Mouse (Mus musculus) midbrain, embryonic 12.5 days (tissue): ENCODE measurements at regions not wholly inside any gene's neighbourhood (a gene's known extent, or its start where the extent isn't known, plus 50 kb on each side); places are given as distances from the start of the nearest gene placed in this dataset.

Source experiments
- ATAC-seq: fragments of 200-750 bp; cut with Nextera tagmentation; 2 replicates; pipeline ENCODE4 v1.8.0; 2017; ENCODE audit warnings: low read depth, moderate TSS enrichment, moderate library complexity; ENCODE audit not compliant: low FRiP score
- H3K27ac ChIP-seq: fragments of 300-500 bp; sonication (generic); replicated peaks from 2 replicates; pipeline ENCODE4 v1.5.1; 2016; ENCODE audit warnings: mild to moderate bottlenecking
- H3K27me3 ChIP-seq: fragments of 300-500 bp; sonication (generic); 2 replicates; pipeline ENCODE4 v1.6.1; 2016; ENCODE audit warnings: mild to moderate bottlenecking
- H3K36me3 ChIP-seq: fragments of 300-500 bp; sonication (generic); 2 replicates; pipeline ENCODE4 v1.6.1; 2016
- H3K4me1 ChIP-seq: fragments of 300-500 bp; sonication (generic); 2 replicates; pipeline ENCODE4 v1.6.1; 2016
- H3K4me2 ChIP-seq: fragments of 300-500 bp; sonication (generic); replicated peaks from 2 replicates; pipeline ENCODE4 v1.6.1; 2016; ENCODE audit warnings: mild to moderate bottlenecking, moderate library complexity
- H3K4me3 ChIP-seq: fragments of 300-500 bp; sonication (generic); 2 replicates; pipeline ENCODE4 v1.5.1; 2016; ENCODE audit warnings: mild to moderate bottlenecking
- H3K9ac ChIP-seq: fragments of 300-500 bp; sonication (generic); replicated peaks from 2 replicates; pipeline ENCODE4 v1.6.1; 2016; ENCODE audit warnings: mild to moderate bottlenecking, moderate library complexity
- H3K9me3 ChIP-seq: fragments of 300-500 bp; sonication (generic); 2 replicates; pipeline ENCODE4 v1.6.1; 2016; ENCODE audit warnings: mild to moderate bottlenecking
- WGBS: fragments of 180-500 bp; shearing (Covaris S2); methylation state at CpG from one replicate; pipeline ENCODE4 v1.1.7; 2016; 5-methylcytosine and 5-hydroxymethylcytosine counted together

DNA sequence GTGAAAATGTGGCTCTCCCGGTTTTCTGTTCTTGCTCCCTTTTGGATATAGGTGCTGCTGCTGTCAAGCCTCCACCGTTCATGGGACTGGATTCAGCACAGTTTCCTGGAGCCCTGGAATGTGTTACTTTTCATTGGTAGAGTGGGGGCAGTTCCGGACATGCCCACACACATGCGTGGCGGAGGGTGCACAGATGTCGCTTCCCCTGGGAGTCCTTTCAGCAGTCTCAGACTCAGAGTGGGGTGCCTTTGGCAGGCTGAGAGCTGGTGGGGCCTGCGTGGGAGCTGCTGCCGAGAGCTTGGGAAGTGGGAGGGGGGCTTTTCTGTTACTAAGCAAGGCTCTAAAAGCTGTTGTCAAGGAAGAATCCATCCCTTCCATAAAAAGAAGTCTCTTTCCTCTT, 274.3 kb downstream of the Emp1 start:
- H3K9ac ChIP-seq = no peak overlapping the region
- no peaks in the 10 kb centered on the region for H3K36me3 ChIP-seq
- no peak overlapping the region for H3K27ac ChIP-seq
- H3K9me3 ChIP-seq = 0 out of 2 replicates have a peak, but pooled peaks cover 5% of the 10 kb centered on the region
- no peaks in the 10 kb centered on the region for H3K4me1 ChIP-seq
- no peak for ATAC-seq
- WGBS = 81% methylated on average over 8 of the region's 8 CpGs
- no peaks in the 10 kb centered on the region for H3K27me3 ChIP-seq
- H3K4me2 ChIP-seq = no peak overlapping the region
- no peak overlapping the region for H3K4me3 ChIP-seq

DNA sequence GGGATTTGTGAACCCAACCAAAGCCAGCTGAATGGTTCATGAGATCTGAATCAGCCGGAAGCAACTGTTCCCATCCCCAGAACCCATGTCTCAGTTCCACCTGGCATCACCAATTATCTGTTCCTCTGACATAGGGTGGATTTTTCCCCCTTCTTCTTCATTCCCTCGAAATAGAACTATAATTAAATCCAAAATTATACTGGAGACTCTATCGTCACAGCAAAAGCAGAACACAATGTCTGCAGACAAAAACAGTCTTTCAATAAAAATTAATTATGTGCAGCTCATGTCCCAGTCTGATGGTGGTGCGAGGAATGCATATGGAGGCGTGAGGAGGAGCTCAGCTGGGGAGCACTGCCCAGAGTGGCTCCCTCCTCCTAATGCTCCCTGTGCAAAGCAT, 280.4 kb downstream of the Emp1 start:
- H3K9me3 ChIP-seq = 0 out of 2 replicates have a peak, but pooled peaks cover 5% of the 10 kb centered on the region
- H3K4me3 ChIP-seq = no peak overlapping the region
- H3K27ac ChIP-seq = no peak overlapping the region
- no peaks in the 10 kb centered on the region for H3K36me3 ChIP-seq
- H3K9ac ChIP-seq = no peak overlapping the region
- ATAC-seq = no peak
- 84% methylated on average over 5 of the region's 5 CpGs for WGBS
- no peak overlapping the region for H3K4me2 ChIP-seq
- no peaks in the 10 kb centered on the region for H3K4me1 ChIP-seq
- H3K27me3 ChIP-seq = no peaks in the 10 kb centered on the region

DNA sequence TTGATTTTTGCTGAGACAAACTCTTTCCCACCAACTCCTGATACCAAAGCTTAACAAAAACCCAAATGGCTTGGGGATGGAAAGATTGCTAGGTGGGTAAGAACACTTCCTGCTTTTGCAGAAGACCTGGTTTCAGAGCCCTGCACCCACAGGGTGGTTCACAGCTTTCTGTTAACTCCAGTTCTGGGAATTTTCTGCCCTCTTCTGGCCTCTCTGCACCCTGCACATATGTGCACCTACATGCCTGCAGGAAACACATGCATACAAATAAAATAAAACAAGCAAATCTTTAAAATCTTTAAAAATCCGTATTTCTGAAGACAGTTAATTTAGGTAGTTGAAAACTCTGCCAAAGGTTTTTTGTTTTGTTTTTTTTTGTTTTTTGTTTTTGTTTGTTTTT, 283.8 kb downstream of the Emp1 start:
- WGBS = 73% methylated on average over 1 of the region's 1 CpGs

DNA sequence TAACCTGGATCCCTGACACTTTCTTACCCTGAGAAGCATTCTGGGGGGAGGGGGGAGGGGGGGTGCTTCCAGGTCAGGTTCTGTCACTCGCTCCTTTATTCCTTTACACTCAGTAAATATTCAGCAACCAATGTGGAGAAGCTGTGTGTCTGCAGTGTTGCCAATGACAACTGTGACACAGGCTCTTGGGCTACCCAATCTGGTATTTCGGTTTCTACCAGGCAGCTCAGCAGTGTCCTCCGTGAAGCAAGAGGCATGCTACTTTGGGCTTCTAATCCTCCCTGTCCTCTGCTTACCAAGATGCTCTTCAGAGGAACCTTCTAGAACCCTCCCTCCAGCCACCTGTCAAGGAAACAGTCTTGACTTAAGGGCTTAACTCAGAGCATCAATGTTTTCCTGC, 290.7 kb downstream of the Emp1 start:
- 88% methylated on average over 3 of the region's 3 CpGs for WGBS
- Histone ChIP-seq H3K36me3 (no peaks in the 10 kb centered on the region), H3K4me1 (no peaks in the 10 kb centered on the region), H3K9me3 (no peaks in the 10 kb centered on the region), H3K27ac (no peak overlapping the region), H3K9ac (no peak overlapping the region), H3K27me3 (no peaks in the 10 kb centered on the region), H3K4me3 (no peak overlapping the region), H3K4me2 (no peak overlapping the region)
- no peak for ATAC-seq

More for the DNA sequence above, 283.8 kb downstream of the Emp1 start:
- Histone ChIP-seq H3K27me3 (no peaks in the 10 kb centered on the region), H3K4me1 (no peaks in the 10 kb centered on the region), H3K4me2 (no peak overlapping the region), H3K27ac (no peak overlapping the region), H3K4me3 (no peak overlapping the region), H3K9me3 (0 out of 2 replicates have a peak, but pooled peaks cover 3% of the 10 kb centered on the region), H3K36me3 (no peaks in the 10 kb centered on the region), H3K9ac (no peak overlapping the region)
- no peak for ATAC-seq

DNA sequence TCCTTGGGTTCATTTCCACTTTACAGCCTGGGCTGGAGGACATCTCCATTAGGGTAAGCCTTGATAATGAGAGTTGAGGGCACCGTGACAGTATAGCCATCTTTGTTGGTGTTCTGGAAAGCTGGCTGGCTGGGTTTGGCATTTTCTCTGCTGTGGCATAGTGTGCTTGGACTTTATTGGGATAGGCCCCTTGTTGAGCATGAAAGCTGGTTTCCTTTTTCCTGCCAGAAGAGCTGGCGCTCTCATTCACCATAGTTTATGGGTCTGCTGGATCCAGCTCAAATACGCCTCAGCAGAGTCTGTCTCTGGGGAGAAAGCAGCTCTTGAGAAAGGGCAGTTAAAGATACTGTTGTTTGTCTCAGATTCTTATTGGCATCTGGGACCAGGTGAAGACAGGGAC, 300.0 kb downstream of the Emp1 start:
- Histone ChIP-seq H3K4me2 (no peak overlapping the region), H3K4me3 (no peak overlapping the region), H3K9me3 (no peaks in the 10 kb centered on the region), H3K27me3 (no peaks in the 10 kb centered on the region), H3K9ac (no peak overlapping the region), H3K36me3 (no peaks in the 10 kb centered on the region), H3K4me1 (no peaks in the 10 kb centered on the region), H3K27ac (no peak overlapping the region)
- 86% methylated on average over 3 of the region's 3 CpGs for WGBS
- ATAC-seq = no peak

DNA sequence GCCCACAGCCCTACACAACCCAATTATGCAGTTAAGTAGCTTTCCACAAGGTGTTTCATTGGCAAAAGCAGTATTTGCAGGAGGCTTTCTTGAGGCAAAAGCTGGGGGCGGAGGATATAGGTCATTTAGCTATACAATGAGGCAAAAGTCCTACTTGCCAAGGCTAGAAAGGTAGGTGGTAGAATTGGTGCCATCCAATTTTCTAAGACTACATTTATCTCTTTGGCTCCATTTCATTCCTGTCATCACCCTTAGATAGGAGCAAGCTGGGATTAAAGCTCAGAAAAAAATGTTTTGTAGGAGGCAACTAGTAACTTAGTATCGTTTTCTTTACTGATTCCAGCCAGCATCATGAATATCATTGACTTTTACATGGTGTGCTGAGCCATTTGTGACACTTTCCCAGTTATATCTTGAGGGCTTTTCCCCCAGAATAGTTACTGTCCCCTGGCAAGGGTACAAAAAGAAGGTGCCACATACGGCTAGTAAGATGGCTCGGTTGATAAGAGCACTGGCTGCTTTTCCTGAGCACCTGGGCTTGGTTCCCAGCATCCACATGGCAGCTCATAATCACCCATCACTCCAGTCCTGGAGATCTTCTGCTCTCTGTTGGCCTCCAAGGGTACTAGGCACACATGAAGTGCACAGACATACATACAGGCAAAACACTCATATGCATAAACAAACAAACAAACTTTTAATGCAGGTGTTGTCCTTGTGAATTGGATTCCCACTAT, 300.6 kb downstream of the Emp1 start:
- no peak overlapping the region for H3K4me2 ChIP-seq
- no peak overlapping the region for H3K9ac ChIP-seq
- no peak overlapping the region for H3K27ac ChIP-seq
- H3K4me1 ChIP-seq = no peaks in the 10 kb centered on the region
- H3K36me3 ChIP-seq = no peaks in the 10 kb centered on the region
- 92% methylated on average over 4 of the region's 4 CpGs for WGBS
- H3K4me3 ChIP-seq = no peak overlapping the region
- no peaks in the 10 kb centered on the region for H3K9me3 ChIP-seq
- no peaks in the 10 kb centered on the region for H3K27me3 ChIP-seq
- no peak for ATAC-seq
